Mouse (Mus musculus) spleen, embryonic (tissue): ENCODE measurements around the gene Gm11562.
"Not testable (repeated sequence)": the region's sequence is repeated elsewhere in the genome, so short reads cannot be mapped to it uniquely, and the experiment has no call there.

Experiments
- CTCF ChIA-PET: fragments of 350-600 bp; sonication (Branson Sonifier 250); formaldehyde crosslinking; loops from one replicate; lab custom pipeline; 2022; lab: Charles Lee

The Gm11562 gene

GRCm38 (mm10) chr11:99620335-99620734 lies at the start of gene Gm11562:
Gene Gm11562, minus strand, starts transcription at chr11:99620435.
- CTCF ChIA-PET = no interaction called here

- CTCF ChIA-PET = interaction anchor here (0.6 kb wide), 1 partner anchor 39 kb away, joined by 9 read pairs; no protein-coding TSS in a partner anchor
These were observed 45.6 kb upstream of the Gm11562 start, which contains the start of gene Krtap4-6 for GRCm38 (mm10) chr11:99665860-99666259. Gene Krtap4-6, minus strand, starts transcription at chr11:99665960.

- CTCF ChIA-PET = interaction anchor here (0.5 kb wide), 1 partner anchor 210 kb away, joined by 4 read pairs; no protein-coding TSS in a partner anchor
These were observed 42.6 kb upstream of the Gm11562 start for GRCm38 (mm10) chr11:99662802-99663201.

GRCm38 (mm10) chr11:99659256-99659655 lies 39.0 kb upstream of the Gm11562 start:
- CTCF ChIA-PET = no interaction called here

DNA sequence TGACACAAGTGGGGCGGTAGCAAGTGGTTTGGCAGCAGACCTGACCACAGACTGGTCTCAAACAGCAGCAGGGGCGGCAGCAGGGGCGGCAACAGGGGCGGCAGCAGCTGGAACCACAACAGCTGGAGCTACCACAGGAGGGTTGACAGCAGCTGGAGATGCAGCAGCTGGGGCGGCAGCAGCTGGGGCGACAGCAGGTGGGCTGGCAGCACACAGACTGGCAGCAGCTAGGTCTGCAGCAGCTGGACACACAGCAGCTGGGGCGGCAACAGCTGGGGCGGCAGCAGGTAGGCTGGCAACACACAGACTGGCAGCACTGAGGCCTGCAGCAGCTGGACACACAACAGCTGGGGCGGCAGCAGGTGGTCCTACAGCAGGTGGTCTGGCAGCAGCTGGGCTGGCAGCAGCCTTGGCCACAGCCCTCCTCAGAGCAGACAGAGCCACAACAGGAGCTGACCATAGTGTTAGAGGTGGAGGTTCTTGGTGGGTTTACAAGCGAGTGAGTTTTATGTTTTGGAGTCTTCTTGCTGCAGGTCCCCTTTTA lies 38.3 kb upstream of the Gm11562 start, which contains the start of gene Gm11563:
Gene Gm11563 (minus strand): TSS at position 494 of the 544 bp plus-strand sequence.
- CTCF ChIA-PET = not testable (repeated sequence)

DNA sequence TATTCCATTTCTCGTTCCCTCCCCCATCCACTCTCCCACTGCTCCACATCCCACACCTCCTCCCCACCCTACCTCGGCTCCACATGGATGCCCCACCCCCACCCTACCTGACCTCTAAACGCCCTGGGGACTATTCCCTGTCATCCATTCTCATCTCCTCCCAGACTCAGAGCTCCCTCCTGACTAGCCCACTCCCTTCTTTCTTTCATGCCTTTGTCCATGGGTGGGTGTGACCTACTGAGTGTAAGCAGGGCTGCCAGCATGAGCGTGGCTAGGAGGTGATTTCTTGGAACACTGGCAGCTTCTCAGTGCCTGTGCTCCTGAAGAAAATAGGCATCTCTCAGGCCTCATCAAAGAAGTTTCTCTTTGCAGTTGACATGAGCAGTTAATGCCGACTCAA lies 36.8 kb upstream of the Gm11562 start:
- CTCF ChIA-PET = no interaction called here

DNA sequence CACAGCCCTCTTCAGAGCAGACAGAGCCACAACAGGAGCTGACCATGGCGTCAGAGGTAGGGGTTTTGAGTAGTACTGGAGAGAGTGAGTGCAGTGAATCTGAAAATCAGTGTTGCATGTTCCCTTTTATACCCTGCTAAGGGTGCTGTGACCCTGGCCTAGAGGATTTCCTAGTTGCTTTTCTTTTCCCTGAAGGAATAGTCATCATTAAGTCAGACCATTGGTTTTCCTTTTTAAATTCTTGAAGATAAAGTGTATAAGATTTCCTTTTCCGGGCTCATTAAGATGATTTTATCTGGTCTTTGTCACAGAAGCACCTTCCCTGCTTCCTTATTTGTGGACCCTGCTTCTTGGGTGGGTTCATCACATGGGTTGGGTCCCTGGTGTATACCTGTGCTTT lies 29.9 kb upstream of the Gm11562 start, which contains the start of gene Gm11555:
Gene Gm11555 (minus strand): TSS at position 101 of the 400 bp plus-strand sequence.
- CTCF ChIA-PET = no interaction called here

- CTCF ChIA-PET = no interaction called here
These were observed 26.2 kb upstream of the Gm11562 start for GRCm38 (mm10) chr11:99646444-99646843.

GRCm38 (mm10) chr11:99644351-99644750 lies 24.1 kb upstream of the Gm11562 start:
- CTCF ChIA-PET = no interaction called here

DNA sequence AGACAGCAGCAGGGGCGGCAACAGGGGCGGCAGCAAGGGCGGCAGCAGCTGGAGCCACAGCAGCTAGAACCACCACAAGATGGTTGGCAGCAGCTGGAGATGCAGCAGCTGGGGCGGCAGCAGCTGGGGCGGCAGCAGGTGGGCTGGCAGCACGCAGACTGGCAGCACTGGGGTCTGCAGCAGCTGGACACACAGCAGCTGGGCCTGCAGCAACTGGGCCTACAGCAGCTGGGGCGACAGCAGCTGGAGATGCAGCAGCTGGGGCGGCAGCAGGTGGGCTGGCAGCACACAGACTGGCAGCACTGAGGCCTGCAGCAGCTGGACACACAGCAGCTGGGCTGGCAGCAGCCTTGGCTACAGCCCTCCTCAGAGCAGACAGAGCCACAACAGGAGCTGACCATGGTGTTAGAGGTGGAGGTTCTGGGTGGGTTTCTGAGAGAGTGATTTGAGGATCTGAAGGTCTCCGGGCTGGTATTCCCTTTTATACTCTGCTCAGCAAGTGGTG lies 23.5 kb upstream of the Gm11562 start, which contains the start of gene Krtap4-7:
Gene Krtap4-7 (minus strand): TSS at position 455 of the 505 bp plus-strand sequence.
- CTCF ChIA-PET = not testable (repeated sequence)

DNA sequence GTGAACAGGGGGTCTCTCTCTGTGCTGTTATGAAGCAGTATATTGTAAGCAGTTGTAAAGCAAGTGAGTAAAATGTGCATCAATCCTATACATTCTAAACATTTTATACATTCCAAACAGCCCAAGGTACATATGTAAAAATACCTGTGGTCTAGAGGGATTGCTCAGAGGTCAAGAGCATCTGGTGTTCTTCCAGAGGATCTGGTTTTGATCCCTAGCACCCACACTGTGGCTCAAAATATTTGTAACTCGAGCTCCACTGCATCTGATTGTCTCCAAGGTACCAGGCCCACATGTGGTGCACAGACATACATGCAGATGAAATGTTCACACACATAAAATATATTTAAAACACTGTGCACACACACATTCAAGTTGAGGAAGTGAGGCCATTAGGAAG lies 20.7 kb upstream of the Gm11562 start:
- CTCF ChIA-PET = no interaction called here

DNA sequence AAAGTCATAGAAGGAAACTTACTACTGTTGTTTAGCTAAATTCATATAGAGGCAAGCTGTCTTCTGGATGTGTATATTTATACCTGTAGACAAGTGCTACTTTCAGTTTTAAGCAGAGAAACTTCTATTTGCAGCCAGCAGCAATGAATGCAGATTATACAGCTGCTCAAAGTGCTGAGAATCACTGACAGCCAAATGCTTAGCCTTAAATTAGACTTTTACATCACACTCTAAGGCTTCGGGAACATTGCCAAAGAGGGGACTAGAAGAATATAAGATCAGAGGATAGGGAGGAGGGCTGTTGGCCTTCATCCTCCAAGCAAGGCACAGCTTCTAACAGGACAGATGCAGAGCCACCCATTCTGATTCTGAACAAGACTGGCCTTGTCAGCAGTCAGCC lies 16.9 kb upstream of the Gm11562 start:
- CTCF ChIA-PET = no interaction called here

DNA sequence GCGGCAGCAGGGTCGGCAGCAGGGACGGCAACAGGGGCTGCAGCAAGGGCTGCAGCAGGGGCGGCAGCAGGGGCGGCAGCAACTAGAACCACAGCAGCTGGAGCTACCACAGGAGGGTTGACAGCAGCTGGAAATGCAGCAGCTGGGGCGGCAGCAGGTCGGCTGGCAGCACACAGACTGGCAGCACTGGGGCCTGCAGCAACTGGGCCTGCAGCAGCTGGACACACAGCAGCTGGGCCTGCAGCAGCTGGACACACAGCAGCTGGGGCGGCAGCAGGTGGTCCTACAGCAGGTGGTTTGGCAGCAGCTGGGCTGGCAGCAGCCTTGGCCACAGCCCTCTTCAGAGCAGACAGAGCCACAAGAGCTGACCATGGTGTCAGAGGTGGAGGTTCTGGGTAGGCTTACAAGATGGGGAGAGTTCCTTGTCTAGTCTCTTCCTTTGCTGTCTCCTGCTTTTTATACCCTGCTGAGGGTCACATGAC lies 14.5 kb upstream of the Gm11562 start, which contains the start of gene Krtap4-2:
Gene Krtap4-2 (minus strand): TSS at position 432 of the 482 bp plus-strand sequence.
- CTCF ChIA-PET = no interaction called here

GRCm38 (mm10) chr11:99633293-99633692 lies 13.1 kb upstream of the Gm11562 start:
- CTCF ChIA-PET = no interaction called here

- CTCF ChIA-PET = no interaction called here
These were observed 10.7 kb upstream of the Gm11562 start for GRCm38 (mm10) chr11:99630890-99631289.

GRCm38 (mm10) chr11:99628138-99628537 lies 7.9 kb upstream of the Gm11562 start, which contains the start of gene Krtap4-1:
Gene Krtap4-1, minus strand, starts transcription at chr11:99628238.
- CTCF ChIA-PET = no interaction called here

DNA sequence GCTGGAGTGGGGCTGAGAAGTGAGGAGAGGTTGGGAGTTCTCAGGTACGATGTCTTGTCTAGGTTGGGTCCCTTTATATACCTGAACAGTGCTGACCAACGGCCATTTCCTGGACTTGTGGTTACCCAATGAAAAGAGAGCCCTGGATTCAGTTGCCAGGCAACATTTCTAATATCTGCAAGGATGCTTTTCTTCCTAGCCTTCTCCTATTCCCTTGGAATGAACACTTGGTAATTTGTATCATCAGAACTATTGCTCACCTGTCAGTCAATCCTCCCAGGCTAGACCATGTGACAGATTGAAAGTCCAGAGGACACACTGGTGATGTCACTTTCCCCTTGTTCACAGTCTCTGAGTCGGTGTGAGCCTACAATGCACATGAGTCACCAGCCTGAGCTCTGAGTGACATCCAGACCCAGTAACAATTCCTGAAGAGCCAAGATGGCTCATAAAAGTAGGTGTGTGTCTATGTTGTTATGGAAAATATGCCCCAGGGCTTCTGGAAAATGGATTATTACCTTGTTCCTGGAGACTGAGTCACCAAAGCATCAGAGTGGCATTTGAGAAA lies 5.4 kb downstream of the Gm11562 start, which contains the start of gene Krtap2-4:
Gene Krtap2-4 (minus strand): TSS at position 51 of the 568 bp plus-strand sequence.
- CTCF ChIA-PET = no interaction called here

DNA sequence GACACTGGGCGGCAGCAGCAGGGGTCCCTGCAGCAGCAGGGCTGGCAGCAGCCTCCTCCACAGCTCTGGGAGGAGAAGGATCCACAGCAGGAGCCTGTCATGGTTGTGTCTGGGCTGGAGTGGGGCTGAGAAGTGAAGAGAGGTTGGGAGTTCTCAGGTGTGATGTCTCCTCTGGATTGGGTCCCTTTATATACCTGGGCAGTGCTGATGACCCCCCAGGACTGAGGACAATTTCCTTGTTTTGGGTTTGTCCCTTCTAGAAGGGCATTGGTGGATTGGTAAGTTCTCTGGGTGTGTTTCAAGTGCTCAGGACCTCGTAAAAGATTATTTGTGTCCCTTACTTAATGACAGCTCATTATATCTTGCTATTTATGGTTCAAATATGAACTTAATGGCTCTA lies 10.1 kb downstream of the Gm11562 start, which contains the start of gene Gm11937:
Gene Gm11937 (minus strand): TSS at position 101 of the 400 bp plus-strand sequence.
- CTCF ChIA-PET = not testable (repeated sequence)

DNA sequence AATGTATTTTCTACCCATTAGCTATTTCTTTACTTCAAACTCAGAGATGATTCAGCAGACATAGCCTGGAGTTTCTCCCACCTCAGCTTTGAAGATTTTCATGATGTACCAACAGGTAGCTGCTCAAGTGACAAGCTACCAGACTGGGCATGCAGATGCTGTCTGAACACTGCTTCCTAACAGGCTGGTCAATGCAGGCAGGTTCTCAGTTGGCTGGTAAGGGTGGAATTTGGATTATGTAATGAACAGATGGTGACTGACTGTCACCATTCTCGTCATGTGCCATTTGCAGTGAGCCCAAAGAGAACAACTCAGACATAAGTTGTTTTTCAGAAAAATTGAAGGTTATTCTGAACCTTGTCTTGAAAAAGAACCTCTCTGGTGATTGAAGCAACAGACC lies 11.1 kb downstream of the Gm11562 start:
- CTCF ChIA-PET = no interaction called here

GRCm38 (mm10) chr11:99603208-99603607 lies 17.0 kb downstream of the Gm11562 start, which contains the start of gene Gm11938:
Gene Gm11938, minus strand, starts transcription at chr11:99603308.
- CTCF ChIA-PET = not testable (repeated sequence)

GRCm38 (mm10) chr11:99597742-99598141 lies 22.5 kb downstream of the Gm11562 start, which contains the start of gene Krtap9-3:
Gene Krtap9-3, minus strand, starts transcription at chr11:99598105.
- CTCF ChIA-PET = not testable (repeated sequence)

- CTCF ChIA-PET = no interaction called here
These were observed 29.3 kb downstream of the Gm11562 start, which contains the start of gene Krtap1-3 for GRCm38 (mm10) chr11:99590981-99591380. Gene Krtap1-3, minus strand, starts transcription at chr11:99591339.
